Mouse (Mus musculus) embryo, embryonic 11.5 days (tissue): ENCODE results near the gene Tmcc3.

Experiments
- DNase-seq: peaks from one replicate; pipeline ENCODE4 v3.0.0-alpha.2; 2012; ENCODE audit warnings: low read depth, low spot score

Gene Tmcc3

DNA sequence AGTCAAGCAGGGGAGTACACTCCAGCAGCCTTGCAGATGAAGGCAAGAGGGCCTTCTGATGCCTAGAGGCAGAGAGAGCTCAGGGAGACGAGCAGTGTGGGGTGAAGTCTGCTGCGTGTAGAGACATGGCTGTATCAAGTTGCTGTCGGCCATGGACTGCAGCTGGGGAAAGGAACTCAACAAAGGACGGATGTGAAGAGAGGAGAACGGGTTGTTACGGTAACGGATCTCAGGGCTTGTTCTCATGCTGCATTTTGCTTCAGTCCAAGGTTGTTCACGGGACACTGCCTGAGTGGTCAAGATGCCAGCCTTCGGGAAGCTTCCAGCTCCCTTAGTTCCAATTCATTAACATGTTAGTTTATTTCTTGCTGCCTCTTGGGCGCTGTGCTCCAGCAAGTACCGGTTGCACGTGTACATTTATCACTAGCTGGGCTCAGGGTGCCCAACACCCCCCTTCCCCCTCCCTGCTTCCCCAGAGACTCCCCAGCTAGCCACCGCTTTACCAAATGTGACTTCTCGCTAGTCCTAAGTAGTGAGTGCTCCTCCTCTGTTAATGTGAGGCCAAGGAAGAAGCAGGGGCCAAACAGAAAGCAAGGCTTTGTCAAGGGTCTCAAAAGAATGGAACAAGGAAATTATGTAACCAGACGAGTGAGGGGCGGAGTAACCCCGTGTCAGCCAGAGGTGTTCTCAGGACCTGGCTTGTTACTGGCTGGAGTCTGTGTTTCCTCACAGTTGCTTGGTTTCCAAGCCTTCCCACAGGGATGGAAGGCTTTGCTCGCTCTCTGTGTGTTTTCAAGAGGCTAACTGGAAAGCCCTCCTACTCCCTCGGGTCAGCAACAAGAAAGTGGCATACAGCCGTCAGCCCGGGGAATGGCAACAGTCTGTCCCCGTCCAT is 104.4 kb downstream of the Tmcc3 start:
- no peak for DNase-seq

DNA sequence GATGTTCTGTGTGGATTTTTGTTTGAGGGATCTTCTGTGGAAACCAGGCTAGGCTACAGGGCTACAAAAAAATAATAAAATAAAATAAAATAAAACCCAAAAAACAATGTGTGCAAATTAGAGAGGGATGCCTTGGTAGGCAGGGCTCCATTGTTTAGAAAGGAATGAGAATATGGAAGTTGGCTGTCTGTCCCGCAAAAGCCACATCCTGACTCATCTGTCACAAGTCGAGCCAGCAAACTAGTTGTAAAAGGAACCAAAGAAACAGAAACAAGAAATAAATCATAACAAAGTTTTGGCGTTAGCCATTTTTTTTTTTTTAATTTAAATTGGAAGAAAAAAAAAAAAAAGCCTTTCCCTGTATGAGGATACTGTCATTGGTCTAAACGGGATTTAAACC is 105.9 kb downstream of the Tmcc3 start:
- DNase-seq = no peak

GRCm38 (mm10) chr10:94426000-94426920 is 114.5 kb downstream of the Tmcc3 start:
- no peak for DNase-seq

DNA sequence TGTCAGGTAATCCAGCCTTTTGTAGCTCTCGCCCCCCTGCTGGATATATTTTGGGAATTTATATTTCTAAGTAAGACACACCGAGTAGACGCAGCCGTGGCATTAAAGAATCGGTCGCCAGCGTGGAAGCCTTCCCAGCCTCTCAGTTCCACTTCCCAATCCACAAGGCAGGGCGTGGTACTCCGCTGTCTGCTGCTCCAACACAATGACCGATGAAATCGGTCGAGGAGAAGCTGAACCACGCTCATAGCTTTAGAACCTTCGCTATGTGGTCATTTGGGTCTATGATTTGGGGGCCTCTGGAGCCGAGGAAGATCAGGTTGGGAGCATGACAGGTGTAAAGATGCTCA is 115.1 kb downstream of the Tmcc3 start:
- no peak for DNase-seq

DNA sequence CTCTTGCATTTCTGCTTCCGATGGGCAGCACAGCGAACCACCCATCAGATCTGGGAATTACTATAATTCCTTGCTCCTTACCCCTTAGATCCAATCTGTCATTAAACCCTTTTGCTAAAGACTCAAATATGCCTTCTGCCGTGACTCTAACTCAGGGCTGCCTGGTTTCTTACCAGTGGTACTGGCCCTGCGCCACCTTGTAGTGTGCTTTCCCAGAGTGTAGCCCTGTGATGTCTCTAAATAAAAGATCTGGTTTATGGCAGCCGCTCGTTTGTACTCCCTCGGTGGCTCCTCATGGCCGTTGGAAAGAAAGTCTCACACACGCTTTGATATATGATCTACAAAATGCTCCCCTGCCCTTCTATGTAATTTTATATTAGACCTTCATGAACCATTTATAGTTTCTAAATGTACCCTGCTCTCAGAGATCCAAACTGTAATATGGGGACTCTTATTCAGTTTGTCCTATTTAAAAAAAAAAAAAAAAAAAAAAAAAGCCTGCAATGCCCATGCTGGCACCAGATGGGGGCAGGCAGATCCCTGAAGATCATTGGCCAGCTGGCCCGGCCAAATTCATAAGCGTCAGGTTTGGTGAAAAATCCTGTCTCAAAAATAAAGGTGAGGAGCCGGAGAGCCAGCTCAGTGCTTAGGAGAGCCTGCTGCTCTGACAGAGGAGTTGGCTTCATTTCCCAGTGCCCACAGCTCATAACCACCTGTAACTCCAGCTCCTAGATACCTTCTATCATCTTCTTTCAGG is 116.6 kb downstream of the Tmcc3 start:
- DNase-seq = no peak

DNA sequence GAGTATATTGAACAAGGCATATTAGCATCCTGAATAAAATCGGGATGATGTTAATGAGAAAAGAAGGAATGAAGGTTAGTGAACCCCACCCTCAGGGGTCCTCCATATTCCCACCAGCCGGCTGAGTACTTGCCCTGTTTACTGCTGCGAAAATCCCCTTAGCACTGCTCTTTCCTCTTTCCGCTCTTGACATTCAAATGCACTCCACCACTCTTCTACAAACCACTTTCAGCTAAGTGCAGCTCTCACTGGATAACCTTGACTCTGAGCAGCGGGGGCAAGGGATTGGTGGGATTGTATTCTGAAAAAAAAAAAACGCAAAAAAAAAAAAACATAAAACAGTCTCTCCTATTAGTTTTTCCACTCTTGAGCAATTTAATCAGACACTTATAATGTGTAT is 118.8 kb downstream of the Tmcc3 start:
- no peak for DNase-seq

DNA sequence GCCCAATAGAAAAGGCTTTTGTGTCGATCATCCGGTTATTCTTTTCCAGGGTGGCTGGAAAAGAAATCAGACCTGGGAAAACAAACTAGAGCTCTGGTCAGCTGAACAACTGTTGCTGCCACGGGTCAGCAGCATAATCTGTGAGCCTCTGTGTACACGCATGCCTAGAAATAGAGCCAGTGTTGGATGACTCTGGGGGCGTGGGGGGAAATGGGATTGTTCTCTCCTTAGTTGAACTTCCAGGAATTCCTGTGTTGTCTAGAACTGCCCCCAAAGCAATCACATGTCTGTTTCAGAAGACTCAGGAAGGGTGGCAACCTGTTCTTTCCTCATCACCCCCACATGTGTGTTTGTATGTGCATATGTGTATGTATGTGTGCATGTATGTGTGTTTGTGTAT is 121.2 kb downstream of the Tmcc3 start:
- DNase-seq = no peak

- DNase-seq = no peak
Measured at GRCm38 (mm10) chr10:94433901-94434300, 122.2 kb downstream of the Tmcc3 start.

DNA sequence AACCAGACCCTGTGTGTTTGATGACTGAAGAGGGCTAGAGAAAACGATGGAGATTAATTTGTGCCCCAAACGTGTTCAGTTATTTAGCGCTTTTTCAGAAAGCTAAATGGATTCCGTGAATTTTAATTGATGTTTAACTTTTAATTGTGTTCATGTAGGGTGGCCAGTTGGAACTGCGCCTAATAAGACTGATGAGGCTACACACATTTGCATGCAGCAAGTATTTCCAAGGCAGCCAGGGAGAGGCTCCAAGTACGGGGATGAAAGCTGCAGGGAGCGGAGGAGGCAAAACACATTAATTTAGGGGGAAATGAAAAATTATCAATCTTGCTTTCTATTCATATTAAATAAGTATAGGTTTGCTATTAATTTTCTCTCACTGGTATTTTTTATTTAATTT is 131.0 kb downstream of the Tmcc3 start:
- DNase-seq = no peak

DNA sequence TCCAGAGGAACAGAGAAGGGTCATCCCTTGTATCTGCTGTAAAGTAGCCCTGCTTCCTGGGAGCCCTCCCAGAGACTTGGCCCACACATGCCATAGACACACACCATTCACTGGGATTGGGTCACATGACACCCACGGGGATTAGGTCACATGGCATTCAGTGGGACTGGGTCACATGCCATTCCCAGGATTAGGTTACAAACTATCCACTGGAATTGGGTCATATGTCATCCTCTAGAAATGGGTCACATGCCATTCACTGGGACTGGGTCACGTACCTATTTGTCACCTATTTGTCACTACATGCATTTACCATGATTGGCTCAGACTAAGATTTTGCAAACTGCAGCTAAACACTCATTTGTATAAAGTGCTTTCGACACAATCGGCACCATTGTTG is 131.7 kb downstream of the Tmcc3 start:
- no peak for DNase-seq

DNA sequence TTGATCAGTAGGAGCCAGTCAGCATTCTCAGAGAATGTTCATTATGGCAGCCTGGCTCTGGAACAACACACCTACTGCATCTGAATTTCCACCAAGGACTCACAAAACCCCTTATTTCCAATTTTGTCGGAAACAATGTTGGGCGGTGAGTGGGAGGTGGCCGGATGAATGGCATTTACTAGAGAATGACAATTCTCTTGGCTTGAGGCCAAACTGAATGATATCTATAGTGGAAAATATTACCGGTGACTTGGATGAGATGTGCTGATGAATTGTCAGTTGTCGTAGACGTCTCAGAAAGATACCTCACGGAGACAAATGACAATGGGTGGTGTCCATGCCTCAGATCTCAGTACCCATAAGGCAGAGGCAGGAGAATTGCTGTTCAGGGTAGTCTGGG is 133.4 kb downstream of the Tmcc3 start:
- no peak for DNase-seq

GRCm38 (mm10) chr10:94446379-94447008 is 134.7 kb downstream of the Tmcc3 start:
- no peak for DNase-seq

DNA sequence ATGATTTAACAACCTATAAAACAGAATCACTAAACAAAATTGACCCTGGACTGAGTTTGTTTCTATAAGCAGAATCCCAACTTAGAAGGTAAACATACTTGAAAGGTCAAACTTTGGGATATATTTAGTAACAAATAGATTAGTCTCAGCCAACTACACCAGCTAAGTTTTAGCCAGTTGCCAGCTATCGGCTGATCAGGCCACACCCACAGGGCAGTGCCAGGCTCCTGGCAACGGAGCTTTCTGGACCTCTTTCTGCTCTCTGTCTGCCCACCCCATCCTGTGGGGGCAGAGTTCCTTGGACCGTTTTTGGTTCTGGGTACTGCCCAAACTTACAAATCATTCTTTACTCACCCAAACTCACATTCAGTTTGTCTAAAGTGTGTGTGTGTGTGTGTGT is 137.9 kb downstream of the Tmcc3 start:
- DNase-seq = no peak

DNA sequence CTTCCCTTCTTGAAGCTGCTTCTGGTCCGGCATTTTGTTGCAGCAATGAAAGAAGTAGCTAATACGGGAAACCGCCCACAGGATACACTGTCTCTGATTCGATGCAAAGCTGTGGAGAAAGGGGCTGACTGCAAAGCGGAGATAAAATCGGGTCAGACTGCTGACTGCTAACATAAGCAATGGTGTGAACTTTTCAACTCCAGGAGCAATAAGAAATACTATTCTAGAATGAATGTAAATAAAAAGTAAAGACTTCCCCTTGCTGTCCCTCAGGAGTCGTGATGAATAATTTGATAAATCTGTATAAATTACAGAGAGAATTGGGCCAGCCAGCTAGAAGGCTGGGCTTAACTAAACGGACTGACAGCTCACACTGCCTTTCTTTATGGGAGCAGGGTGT is 139.0 kb downstream of the Tmcc3 start:
- DNase-seq = no peak

GRCm38 (mm10) chr10:94457454-94457853 is 145.7 kb downstream of the Tmcc3 start:
- DNase-seq = no peak

GRCm38 (mm10) chr10:94458690-94459089 is 146.9 kb downstream of the Tmcc3 start:
- DNase-seq = peak; percentile 29

DNA sequence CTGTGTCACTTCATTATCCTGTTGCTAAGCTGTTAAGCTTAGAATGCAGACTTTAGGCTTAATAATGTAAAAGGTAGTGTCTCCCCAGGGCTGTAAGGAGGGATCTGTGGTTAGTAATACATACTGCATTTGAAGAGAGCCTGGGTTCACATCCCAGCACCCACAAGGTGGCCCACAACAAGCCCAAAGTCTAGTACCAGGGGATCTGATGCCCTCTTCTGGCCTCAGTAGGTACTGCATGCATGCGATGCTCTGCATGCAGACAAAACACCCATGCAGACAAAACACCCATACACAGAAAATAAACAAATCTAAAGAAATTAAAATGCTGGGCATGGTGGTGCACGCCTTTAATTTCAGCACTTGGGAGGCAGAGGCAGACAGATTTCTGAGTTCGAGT is 149.6 kb downstream of the Tmcc3 start:
- DNase-seq = no peak

DNA sequence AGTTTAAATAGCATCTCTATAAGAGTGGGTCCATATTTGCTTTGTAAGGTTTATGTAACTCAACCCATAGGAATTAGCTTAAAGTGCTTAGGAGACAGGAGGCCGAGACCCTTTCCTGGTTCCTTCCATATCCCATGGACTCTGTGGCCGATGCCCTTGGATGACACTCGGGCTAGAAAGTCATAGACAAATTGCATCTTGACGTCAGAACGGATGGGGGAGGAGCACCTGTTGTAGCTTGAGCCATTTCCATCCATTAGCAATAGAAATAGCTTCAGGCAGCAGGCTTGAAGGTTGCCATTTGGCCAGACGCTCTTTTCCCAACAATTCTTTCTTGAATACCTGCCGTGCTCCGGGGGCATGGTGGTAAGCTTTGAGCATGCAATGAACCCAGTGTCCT is 150.1 kb downstream of the Tmcc3 start:
- no peak for DNase-seq

DNA sequence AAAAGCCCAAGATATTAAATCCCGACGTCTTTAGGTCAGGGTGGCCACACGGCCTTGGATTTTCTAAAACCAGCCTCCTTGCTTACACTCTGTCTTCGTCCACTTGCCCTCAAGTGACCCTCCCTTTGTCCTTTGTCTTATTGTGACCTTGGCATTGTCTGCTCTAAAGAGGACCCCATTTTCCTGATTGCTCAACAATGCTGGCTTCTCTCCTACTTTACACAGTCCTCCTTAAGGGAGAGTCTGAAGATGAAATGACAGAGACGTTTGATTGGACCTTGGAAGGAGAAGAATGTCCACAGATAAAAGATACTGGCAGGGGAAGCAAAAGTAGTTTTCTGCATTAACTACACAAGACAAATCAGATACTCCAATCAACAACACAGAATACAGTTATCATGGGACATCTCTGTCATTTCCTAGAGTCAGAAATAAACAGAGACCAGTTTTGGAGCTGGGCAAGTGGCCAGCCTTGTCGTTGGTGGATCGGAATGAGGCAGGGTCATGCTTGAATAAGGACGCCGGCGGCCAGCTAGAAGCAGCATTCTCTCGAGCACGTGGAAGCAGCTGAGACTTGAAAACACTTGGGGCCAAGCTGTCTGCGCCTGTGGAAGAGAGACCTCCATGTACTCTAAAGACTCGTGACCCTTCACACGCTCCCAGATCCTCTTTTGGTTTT is 150.8 kb downstream of the Tmcc3 start:
- no peak for DNase-seq

DNA sequence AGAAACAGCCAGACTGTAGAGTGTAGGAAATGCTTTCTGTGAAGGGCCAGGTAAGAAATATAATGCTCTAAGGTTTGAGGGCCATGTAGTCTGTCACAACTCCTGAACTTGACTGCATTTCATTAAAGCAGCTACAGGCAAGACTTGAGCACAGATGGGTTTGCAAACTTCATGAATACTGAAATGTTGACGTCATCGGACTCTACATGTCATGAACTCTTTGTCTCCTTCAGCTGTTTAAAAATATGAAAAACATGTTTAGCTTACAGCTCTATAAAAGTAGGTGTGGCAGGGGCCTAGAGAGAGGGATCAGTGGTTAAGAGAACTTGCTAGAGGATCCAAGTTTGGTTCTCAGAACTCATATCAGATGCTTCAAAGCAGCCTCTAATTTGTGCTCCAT is 151.7 kb downstream of the Tmcc3 start:
- no peak for DNase-seq

- no peak for DNase-seq
Measured at GRCm38 (mm10) chr10:94465646-94466045, 153.9 kb downstream of the Tmcc3 start.
